Mouse (Mus musculus): ENCODE results near the gene Tns3. TPM values are rescaled to one million over a fixed set of nuclear protein-coding genes. Genes with fewer than 3 reads are reported as not detected.
A peak's percentile ranks its signal among the peaks of the same experiment; 100 is the strongest.
"Not testable (repeated sequence)": the region's sequence is repeated elsewhere in the genome, so short reads cannot be mapped to it uniquely, and the experiment has no call there.

Tns3 gene
- polyA plus RNA-seq, 1 experiment = 24.2 TPM

- Histone ChIP-seq H3K27ac (ENCODE audit: insufficient read depth, low read length) (no peak overlapping the region), H3K4me1 (ENCODE audit: control insufficient read depth, insufficient read depth, low read length) (no peaks in the 10 kb centered on the region), H3K4me3 (ENCODE audit: insufficient read depth, low read length) (no peak overlapping the region)
- no peak for TF ChIP-seq CTCF (IDR thresholded peaks at IDR 0.05; ENCODE audit: extremely low read depth, insufficient read depth, low read length)
- TF ChIP-seq POLR2A (IDR thresholded peaks at IDR 0.05; ENCODE audit: extremely low read depth, insufficient read depth, low read length) = no peak
Measured at GRCm38 (mm10) chr11:8626715-8627114, 37.6 kb downstream of the Tns3 start.

- Histone ChIP-seq H3K4me3 (ENCODE audit: insufficient read depth, low read length) (no peak overlapping the region), H3K4me1 (ENCODE audit: control insufficient read depth, insufficient read depth, low read length) (no peaks in the 10 kb centered on the region), H3K27ac (ENCODE audit: insufficient read depth, low read length) (no peak overlapping the region)
- TF ChIP-seq POLR2A (IDR thresholded peaks at IDR 0.05; ENCODE audit: extremely low read depth, insufficient read depth, low read length) (no peak), CTCF (IDR thresholded peaks at IDR 0.05; ENCODE audit: extremely low read depth, insufficient read depth, low read length) (no peak)
Measured at GRCm38 (mm10) chr11:8625915-8626604, 38.3 kb downstream of the Tns3 start.

- Histone ChIP-seq H3K4me3 (ENCODE audit: insufficient read depth, low read length) (no peak overlapping the region), H3K27ac (ENCODE audit: insufficient read depth, low read length) (no peak overlapping the region), H3K4me1 (ENCODE audit: control insufficient read depth, insufficient read depth, low read length) (no peaks in the 10 kb centered on the region)
- no peak for TF ChIP-seq POLR2A (IDR thresholded peaks at IDR 0.05; ENCODE audit: extremely low read depth, insufficient read depth, low read length)
- TF ChIP-seq CTCF (IDR thresholded peaks at IDR 0.05; ENCODE audit: extremely low read depth, insufficient read depth, low read length) = no peak
Measured at GRCm38 (mm10) chr11:8625451-8625850, 38.9 kb downstream of the Tns3 start.

- no peak overlapping the region for H3K27ac ChIP-seq (ENCODE audit: insufficient read depth, low read length)
Measured at GRCm38 (mm10) chr11:8624179-8624886, 40.0 kb downstream of the Tns3 start.

GRCm38 (mm10) chr11:8623852-8624178, 40.5 kb downstream of the Tns3 start:
- Histone ChIP-seq H3K27ac (ENCODE audit: insufficient read depth, low read length) (no peak overlapping the region), H3K4me1 (ENCODE audit: control insufficient read depth, insufficient read depth, low read length) (no peaks in the 10 kb centered on the region), H3K4me3 (ENCODE audit: insufficient read depth, low read length) (peak overlapping the region; percentile 40)
- TF ChIP-seq CTCF (IDR thresholded peaks at IDR 0.05; ENCODE audit: extremely low read depth, insufficient read depth, low read length) (no peak), POLR2A (IDR thresholded peaks at IDR 0.05; ENCODE audit: extremely low read depth, insufficient read depth, low read length) (no peak)

More at GRCm38 (mm10) chr11:8624179-8624886, 40.0 kb downstream of the Tns3 start:
- TF ChIP-seq CTCF (IDR thresholded peaks at IDR 0.05; ENCODE audit: extremely low read depth, insufficient read depth, low read length) (no peak), POLR2A (IDR thresholded peaks at IDR 0.05; ENCODE audit: extremely low read depth, insufficient read depth, low read length) (no peak)
- Histone ChIP-seq H3K4me1 (ENCODE audit: control insufficient read depth, insufficient read depth, low read length) (no peaks in the 10 kb centered on the region), H3K4me3 (ENCODE audit: insufficient read depth, low read length) (peak overlapping the region; percentile 40)

- TF ChIP-seq POLR2A (IDR thresholded peaks at IDR 0.05; ENCODE audit: extremely low read depth, insufficient read depth, low read length) = no peak
- no peak for TF ChIP-seq CTCF (IDR thresholded peaks at IDR 0.05; ENCODE audit: extremely low read depth, insufficient read depth, low read length)
- no peaks in the 10 kb centered on the region for H3K4me1 ChIP-seq (ENCODE audit: control insufficient read depth, insufficient read depth, low read length)
- H3K4me3 ChIP-seq (ENCODE audit: insufficient read depth, low read length) = no peak overlapping the region
- no peak overlapping the region for H3K27ac ChIP-seq (ENCODE audit: insufficient read depth, low read length)
Measured at GRCm38 (mm10) chr11:8622668-8623067, 41.7 kb downstream of the Tns3 start.

- not testable (repeated sequence) for H3K4me1 ChIP-seq (ENCODE audit: control insufficient read depth, insufficient read depth, low read length)
Measured at GRCm38 (mm10) chr11:8619111-8619510, 45.2 kb downstream of the Tns3 start.

GRCm38 (mm10) chr11:8618301-8618700, 46.0 kb downstream of the Tns3 start:
- H3K4me1 ChIP-seq (ENCODE audit: control insufficient read depth, insufficient read depth, low read length) = no peaks in the 10 kb centered on the region
- no peak overlapping the region for H3K27ac ChIP-seq (ENCODE audit: insufficient read depth, low read length)
- TF ChIP-seq CTCF (IDR thresholded peaks at IDR 0.05; ENCODE audit: extremely low read depth, insufficient read depth, low read length) = no peak
- no peak overlapping the region for H3K4me3 ChIP-seq (ENCODE audit: insufficient read depth, low read length)

More at GRCm38 (mm10) chr11:8619111-8619510, 45.2 kb downstream of the Tns3 start:
- not testable (repeated sequence) for H3K4me3 ChIP-seq (ENCODE audit: insufficient read depth, low read length); H3K27ac ChIP-seq (ENCODE audit: insufficient read depth, low read length)

- Histone ChIP-seq H3K4me3 (ENCODE audit: insufficient read depth, low read length) (no peak overlapping the region), H3K4me1 (ENCODE audit: control insufficient read depth, insufficient read depth, low read length) (no peaks in the 10 kb centered on the region), H3K27ac (ENCODE audit: insufficient read depth, low read length) (no peak overlapping the region)
- TF ChIP-seq POLR2A (IDR thresholded peaks at IDR 0.05; ENCODE audit: extremely low read depth, insufficient read depth, low read length) = no peak
- no peak for TF ChIP-seq CTCF (IDR thresholded peaks at IDR 0.05; ENCODE audit: extremely low read depth, insufficient read depth, low read length)
Measured at GRCm38 (mm10) chr11:8615436-8615835, 48.9 kb downstream of the Tns3 start.

- Histone ChIP-seq H3K4me1 (ENCODE audit: control insufficient read depth, insufficient read depth, low read length) (no peaks in the 10 kb centered on the region), H3K4me3 (ENCODE audit: insufficient read depth, low read length) (no peak overlapping the region), H3K27ac (ENCODE audit: insufficient read depth, low read length) (no peak overlapping the region)
- TF ChIP-seq POLR2A (IDR thresholded peaks at IDR 0.05; ENCODE audit: extremely low read depth, insufficient read depth, low read length) = no peak
- no peak for TF ChIP-seq CTCF (IDR thresholded peaks at IDR 0.05; ENCODE audit: extremely low read depth, insufficient read depth, low read length)
Measured at GRCm38 (mm10) chr11:8610456-8610855, 53.9 kb downstream of the Tns3 start.
